Mouse (Mus musculus) ovary, postnatal 10 days (tissue): Measurements from ENCODE around the gene Chst3.
"Not testable (repeated sequence)": the region's sequence is repeated elsewhere in the genome, so short reads cannot be mapped to it uniquely, and the experiment has no call there.

Source experiments
- DNase-seq: peaks from one replicate; pipeline ENCODE4 v3.0.0; 2022; ENCODE audit warnings: low spot score

Gene Chst3

GRCm38 (mm10) chr10:60218591-60219499, at the start of gene Chst3:
Chst3 (minus strand) TSS chr10:60219260.
- peak; percentile 45 for DNase-seq

GRCm38 (mm10) chr10:60268738-60269137, 49.7 kb upstream of the Chst3 start:
- DNase-seq: no peak

- no peak for DNase-seq
Measured at GRCm38 (mm10) chr10:60266842-60267401, 47.9 kb upstream of the Chst3 start.

GRCm38 (mm10) chr10:60265252-60265651, 46.2 kb upstream of the Chst3 start:
- DNase-seq: no peak

GRCm38 (mm10) chr10:60263351-60263750, 44.3 kb upstream of the Chst3 start:
- DNase-seq: no peak

GRCm38 (mm10) chr10:60262386-60262785, 43.3 kb upstream of the Chst3 start:
- peak; percentile 32 for DNase-seq

GRCm38 (mm10) chr10:60261530-60261929, 42.5 kb upstream of the Chst3 start:
- DNase-seq: no peak

GRCm38 (mm10) chr10:60260557-60261294, 41.7 kb upstream of the Chst3 start:
- no peak for DNase-seq

GRCm38 (mm10) chr10:60257261-60257825, 38.3 kb upstream of the Chst3 start:
- DNase-seq: no peak

GRCm38 (mm10) chr10:60256088-60256487, 37.0 kb upstream of the Chst3 start:
- no peak for DNase-seq

- DNase-seq: no peak
Measured at GRCm38 (mm10) chr10:60252606-60253005, 33.5 kb upstream of the Chst3 start.

- no peak for DNase-seq
Measured at GRCm38 (mm10) chr10:60252187-60252586, 33.1 kb upstream of the Chst3 start.

- no peak for DNase-seq
Measured at GRCm38 (mm10) chr10:60250426-60250965, 31.4 kb upstream of the Chst3 start.

- DNase-seq: not testable (repeated sequence)
Measured at GRCm38 (mm10) chr10:60248345-60248744, 29.3 kb upstream of the Chst3 start.

- no peak for DNase-seq
Measured at GRCm38 (mm10) chr10:60246519-60246918, 27.5 kb upstream of the Chst3 start.

GRCm38 (mm10) chr10:60245635-60246034, 26.6 kb upstream of the Chst3 start:
- no peak for DNase-seq

- DNase-seq: peak; percentile 91
Measured at GRCm38 (mm10) chr10:60245041-60245440, 26.0 kb upstream of the Chst3 start.

- DNase-seq: no peak
Measured at GRCm38 (mm10) chr10:60243941-60244340, 24.9 kb upstream of the Chst3 start.

GRCm38 (mm10) chr10:60240416-60240815, 21.4 kb upstream of the Chst3 start:
- no peak for DNase-seq

- DNase-seq: no peak
Measured at GRCm38 (mm10) chr10:60237475-60238154, 18.6 kb upstream of the Chst3 start.

- not testable (repeated sequence) for DNase-seq
Measured at GRCm38 (mm10) chr10:60235876-60236275, 16.8 kb upstream of the Chst3 start.
